Mouse (Mus musculus): ENCODE measurements around the gene Rtkn. TPM values are rescaled to one million over a fixed set of nuclear protein-coding genes. Genes with fewer than 3 reads are reported as not detected.

Rtkn gene
- polyA plus RNA-seq, 1 experiment from 2014 or later = 51.2 TPM

- WGBS = 84% methylated on average over 8 of the region's 8 CpGs
- no peak for ATAC-seq
Measured at GRCm38 (mm10) chr6:83175996-83176395, 40.7 kb downstream of the Rtkn start.

DNA sequence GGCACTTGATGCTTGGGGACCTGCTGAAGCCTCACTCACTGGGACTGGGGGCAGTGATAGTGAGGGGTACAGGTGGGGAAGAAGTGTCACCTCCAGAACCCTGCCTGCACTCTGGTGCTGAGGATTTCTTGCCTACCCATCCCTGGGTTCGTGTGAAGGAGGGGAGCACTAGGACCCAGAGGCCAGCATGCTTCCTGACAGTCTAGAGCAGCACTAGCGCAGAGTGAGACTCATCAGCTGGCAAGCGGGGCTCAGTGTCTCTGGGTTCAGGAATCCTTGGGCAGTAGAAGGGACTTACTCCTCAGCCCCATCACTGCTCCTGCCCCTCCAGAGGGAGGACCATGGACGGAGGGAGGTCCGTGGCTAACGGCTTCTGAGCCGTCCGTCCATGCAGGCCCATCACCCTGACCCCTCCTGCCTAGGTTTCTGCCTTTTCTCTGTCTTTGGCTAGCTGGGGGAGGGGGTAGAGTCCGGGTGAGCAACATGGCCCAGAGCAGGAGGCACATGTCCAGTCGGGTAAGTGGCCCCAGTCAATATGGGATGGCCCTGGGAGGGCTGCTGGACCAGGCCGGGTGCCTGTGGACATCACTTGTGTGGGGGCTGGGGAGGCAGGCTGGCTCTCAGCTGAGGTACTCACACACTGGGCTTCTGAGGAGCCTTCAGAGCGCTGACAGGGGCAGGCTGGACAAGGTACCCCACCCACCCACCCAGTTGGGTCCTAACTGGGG, 44.3 kb downstream of the Rtkn start:
- H3K4me3 ChIP-seq (ENCODE audit: low read depth, low read length) = no peak overlapping the region
- H3K27ac ChIP-seq (ENCODE audit: low read length) = no peak overlapping the region
- TF ChIP-seq CTCF (IDR thresholded peaks at IDR 0.05) (no peak), EP300 (IDR thresholded peaks at IDR 0.05) (no peak)
- WGBS = 35% methylated on average over 12 of the region's 12 CpGs
- no peaks in the 10 kb centered on the region for H3K9me3 ChIP-seq (ENCODE audit: low read length)
- H3K27me3 ChIP-seq (replicated peaks; ENCODE audit: insufficient read depth, low read length) = no peaks in the 10 kb centered on the region
- ATAC-seq (peak; percentile 67), DNase-seq (ENCODE audit: low spot score) (peak; percentile 39)
- peak overlapping the region; percentile 39; the same call in 1 of the 2 replicates for H3K4me2 ChIP-seq (replicated peaks; ENCODE audit: low read depth, low read length)
- H3K36me3 ChIP-seq (ENCODE audit: insufficient read depth, low read length) = peaks cover 13% of the 10 kb centered on the region; the same call in 1 of the 2 replicates
- peaks cover 2% of the 10 kb centered on the region; the same call in 1 of the 2 replicates for H3K4me1 ChIP-seq (ENCODE audit: insufficient read depth, low read depth, low read length)
- no peak overlapping the region for H3K9ac ChIP-seq (replicated peaks; ENCODE audit: low read depth)

More at GRCm38 (mm10) chr6:83175996-83176395, 40.7 kb downstream of the Rtkn start:
- Histone ChIP-seq H3K27ac (ENCODE audit: low read length) (no peak overlapping the region), H3K4me2 (replicated peaks; ENCODE audit: low read depth, low read length) (no peak overlapping the region), H3K4me1 (ENCODE audit: insufficient read depth, low read depth, low read length) (peaks cover 2% of the 10 kb centered on the region; the same call in 1 of the 2 replicates), H3K36me3 (ENCODE audit: insufficient read depth, low read length) (no peaks in the 10 kb centered on the region), H3K27me3 (replicated peaks; ENCODE audit: insufficient read depth, low read length) (no peaks in the 10 kb centered on the region), H3K9me3 (ENCODE audit: low read length) (no peaks in the 10 kb centered on the region), H3K9ac (replicated peaks; ENCODE audit: low read depth) (no peak overlapping the region), H3K4me3 (ENCODE audit: low read depth, low read length) (no peak overlapping the region)
- TF ChIP-seq EP300 (IDR thresholded peaks at IDR 0.05) = no peak
- TF ChIP-seq CTCF (IDR thresholded peaks at IDR 0.05) = no peak
- DNase-seq (ENCODE audit: low spot score) = no peak

DNA sequence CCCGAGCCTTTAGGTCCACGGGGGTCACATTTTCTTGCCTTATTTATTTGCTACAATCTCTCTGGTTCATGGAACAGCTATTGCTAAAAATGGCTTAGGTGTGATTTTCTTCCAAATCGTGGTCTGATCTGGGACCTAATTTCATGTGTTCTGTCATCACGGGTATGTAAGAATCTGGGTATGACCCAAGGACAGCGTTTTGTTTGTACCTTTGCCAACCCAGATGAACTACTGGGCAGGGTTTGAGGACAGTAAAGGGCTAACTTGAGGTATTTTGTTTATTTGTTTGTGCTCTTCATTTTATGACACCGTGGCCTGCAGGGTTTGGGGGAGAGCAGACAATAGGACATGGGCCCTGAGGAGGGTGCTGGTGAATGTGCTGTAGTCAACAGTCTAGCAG, 45.3 kb downstream of the Rtkn start:
- peaks cover 13% of the 10 kb centered on the region; the same call in 1 of the 2 replicates for H3K36me3 ChIP-seq (ENCODE audit: insufficient read depth, low read length)
- WGBS = 75% methylated on average over 6 of the region's 6 CpGs
- TF ChIP-seq EP300 (IDR thresholded peaks at IDR 0.05) (no peak), CTCF (IDR thresholded peaks at IDR 0.05) (no peak)
- H3K9ac ChIP-seq (replicated peaks; ENCODE audit: low read depth) = no peak overlapping the region
- H3K4me3 ChIP-seq (ENCODE audit: low read depth, low read length) = no peak overlapping the region
- DNase-seq (ENCODE audit: low spot score) (no peak), ATAC-seq (no peak)
- H3K9me3 ChIP-seq (ENCODE audit: low read length) = no peaks in the 10 kb centered on the region
- peaks cover 2% of the 10 kb centered on the region; the same call in 1 of the 2 replicates for H3K4me1 ChIP-seq (ENCODE audit: insufficient read depth, low read depth, low read length)
- no peak overlapping the region for H3K4me2 ChIP-seq (replicated peaks; ENCODE audit: low read depth, low read length)
- H3K27ac ChIP-seq (ENCODE audit: low read length) = no peak overlapping the region
- H3K27me3 ChIP-seq (replicated peaks; ENCODE audit: insufficient read depth, low read length) = no peaks in the 10 kb centered on the region

DNA sequence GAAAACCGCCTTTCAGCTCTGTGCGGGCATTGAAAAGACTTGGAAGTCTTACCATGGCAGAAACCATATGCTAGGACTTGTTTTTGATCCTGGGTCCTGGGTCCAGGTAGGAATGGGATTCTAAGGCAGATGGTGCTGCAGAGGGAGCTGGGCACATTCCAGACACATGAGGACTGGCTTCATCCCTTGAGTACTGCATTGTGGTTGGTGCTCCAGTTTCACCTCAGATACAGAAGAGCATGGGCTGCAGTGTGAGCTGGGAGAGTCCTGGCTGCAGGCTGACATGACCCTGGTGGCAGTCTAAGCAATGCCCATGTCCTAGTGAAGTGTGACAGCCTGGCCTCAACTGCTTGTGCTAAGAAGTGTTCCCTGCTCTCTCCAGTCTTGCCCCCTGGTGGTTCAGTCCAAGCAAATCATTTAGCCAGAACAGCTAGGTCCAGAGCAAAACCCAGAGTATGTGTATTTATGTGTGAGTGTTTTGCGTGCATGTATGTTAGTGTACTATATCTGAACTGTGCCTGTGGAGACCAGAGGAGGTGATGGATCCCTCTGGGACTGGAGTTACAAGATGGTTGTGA, 49.7 kb downstream of the Rtkn start:
- H3K9me3 ChIP-seq (ENCODE audit: low read length) = no peaks in the 10 kb centered on the region
- H3K4me3 ChIP-seq (ENCODE audit: low read depth, low read length) = no peak overlapping the region
- TF ChIP-seq EP300 (IDR thresholded peaks at IDR 0.05) = no peak
- peak; percentile 71 for TF ChIP-seq CTCF (IDR thresholded peaks at IDR 0.05)
- H3K27ac ChIP-seq (ENCODE audit: low read length) = no peak overlapping the region
- H3K36me3 ChIP-seq (ENCODE audit: insufficient read depth, low read length) = peaks cover 18% of the 10 kb centered on the region; the same call in 1 of the 2 replicates
- H3K4me2 ChIP-seq (replicated peaks; ENCODE audit: low read depth, low read length) = no peak overlapping the region
- WGBS = 86% methylated on average over 3 of the region's 3 CpGs
- no peak for ATAC-seq
- no peak overlapping the region for H3K9ac ChIP-seq (replicated peaks; ENCODE audit: low read depth)
- H3K4me1 ChIP-seq (ENCODE audit: insufficient read depth, low read depth, low read length) = no peaks in the 10 kb centered on the region
- DNase-seq (ENCODE audit: low spot score) = peak; percentile 54
- H3K27me3 ChIP-seq (replicated peaks; ENCODE audit: insufficient read depth, low read length) = no peaks in the 10 kb centered on the region

- Histone ChIP-seq H3K36me3 (ENCODE audit: insufficient read depth, low read length) (peaks cover 28% of the 10 kb centered on the region), H3K27ac (ENCODE audit: low read length) (no peak overlapping the region), H3K4me1 (ENCODE audit: insufficient read depth, low read depth, low read length) (no peaks in the 10 kb centered on the region), H3K9ac (replicated peaks; ENCODE audit: low read depth) (no peak overlapping the region), H3K4me3 (ENCODE audit: low read depth, low read length) (no peak overlapping the region), H3K27me3 (replicated peaks; ENCODE audit: insufficient read depth, low read length) (no peaks in the 10 kb centered on the region), H3K4me2 (replicated peaks; ENCODE audit: low read depth, low read length) (no peak overlapping the region), H3K9me3 (ENCODE audit: low read length) (no peaks in the 10 kb centered on the region)
- ATAC-seq (peak; percentile 80), DNase-seq (ENCODE audit: low spot score) (peak; percentile 32)
- 25% methylated on average over 24 of the region's 25 CpGs for WGBS
- no peak for TF ChIP-seq EP300 (IDR thresholded peaks at IDR 0.05)
- TF ChIP-seq CTCF (IDR thresholded peaks at IDR 0.05) = no peak
Measured at GRCm38 (mm10) chr6:83185895-83186861, 50.9 kb downstream of the Rtkn start.

GRCm38 (mm10) chr6:83186946-83187345, 51.7 kb downstream of the Rtkn start:
- Histone ChIP-seq H3K9me3 (ENCODE audit: low read length) (no peaks in the 10 kb centered on the region), H3K4me1 (ENCODE audit: insufficient read depth, low read depth, low read length) (no peaks in the 10 kb centered on the region), H3K9ac (replicated peaks; ENCODE audit: low read depth) (no peak overlapping the region), H3K27ac (ENCODE audit: low read length) (no peak overlapping the region), H3K27me3 (replicated peaks; ENCODE audit: insufficient read depth, low read length) (no peaks in the 10 kb centered on the region), H3K4me3 (ENCODE audit: low read depth, low read length) (no peak overlapping the region), H3K36me3 (ENCODE audit: insufficient read depth, low read length) (peaks cover 35% of the 10 kb centered on the region), H3K4me2 (replicated peaks; ENCODE audit: low read depth, low read length) (no peak overlapping the region)
- 90% methylated on average over 2 of the region's 2 CpGs for WGBS
- ATAC-seq (no peak), DNase-seq (ENCODE audit: low spot score) (no peak)
- TF ChIP-seq CTCF (IDR thresholded peaks at IDR 0.05) (no peak), EP300 (IDR thresholded peaks at IDR 0.05) (no peak)

All from lung, postnatal 0 days (tissue).